Mouse (Mus musculus): ENCODE data around the gene Pcdh7.

Gene Pcdh7

GRCm38 (mm10) chr5:57745879-57746278 is 28.1 kb downstream of the Pcdh7 start:
- no peak for DNase-seq (ENCODE audit: inconsistent ontology term)

- no peak for DNase-seq (ENCODE audit: inconsistent ontology term)
Measured at GRCm38 (mm10) chr5:57750320-57750719, 32.6 kb downstream of the Pcdh7 start.

GRCm38 (mm10) chr5:57755791-57756190 is 38.0 kb downstream of the Pcdh7 start:
- peak; percentile 90 for DNase-seq (ENCODE audit: inconsistent ontology term)

GRCm38 (mm10) chr5:57756726-57757424 is 39.1 kb downstream of the Pcdh7 start:
- DNase-seq (ENCODE audit: inconsistent ontology term) = peak; percentile 78

GRCm38 (mm10) chr5:57757436-57757898 is 39.7 kb downstream of the Pcdh7 start:
- peak; percentile 88 for DNase-seq (ENCODE audit: inconsistent ontology term)

GRCm38 (mm10) chr5:57758968-57759367 is 41.2 kb downstream of the Pcdh7 start:
- DNase-seq (ENCODE audit: inconsistent ontology term) = no peak

GRCm38 (mm10) chr5:57760069-57761063 is 42.6 kb downstream of the Pcdh7 start:
- DNase-seq (ENCODE audit: inconsistent ontology term) = peak; percentile 58

GRCm38 (mm10) chr5:57765356-57765755 is 47.6 kb downstream of the Pcdh7 start:
- DNase-seq (ENCODE audit: inconsistent ontology term) = no peak

GRCm38 (mm10) chr5:57767346-57767745 is 49.6 kb downstream of the Pcdh7 start:
- DNase-seq (ENCODE audit: inconsistent ontology term) = no peak

GRCm38 (mm10) chr5:57768469-57769022 is 50.8 kb downstream of the Pcdh7 start:
- peak; percentile 49 for DNase-seq (ENCODE audit: inconsistent ontology term)

GRCm38 (mm10) chr5:57769644-57770043 is 51.9 kb downstream of the Pcdh7 start:
- no peak for DNase-seq (ENCODE audit: inconsistent ontology term)

GRCm38 (mm10) chr5:57770364-57770763 is 52.6 kb downstream of the Pcdh7 start:
- DNase-seq (ENCODE audit: inconsistent ontology term) = no peak

GRCm38 (mm10) chr5:57771122-57771521 is 53.4 kb downstream of the Pcdh7 start:
- DNase-seq (ENCODE audit: inconsistent ontology term) = no peak

GRCm38 (mm10) chr5:57772711-57773110 is 54.9 kb downstream of the Pcdh7 start:
- DNase-seq (ENCODE audit: inconsistent ontology term) = no peak

- no peak for DNase-seq (ENCODE audit: inconsistent ontology term)
Measured at GRCm38 (mm10) chr5:57774496-57774895, 56.7 kb downstream of the Pcdh7 start.

- no peak for DNase-seq (ENCODE audit: inconsistent ontology term)
Measured at GRCm38 (mm10) chr5:57778093-57778492, 60.3 kb downstream of the Pcdh7 start.

- no peak for DNase-seq (ENCODE audit: inconsistent ontology term)
Measured at GRCm38 (mm10) chr5:57779951-57780350, 62.2 kb downstream of the Pcdh7 start.

- no peak for DNase-seq (ENCODE audit: inconsistent ontology term)
Measured at GRCm38 (mm10) chr5:57780574-57780973, 62.8 kb downstream of the Pcdh7 start.

GRCm38 (mm10) chr5:57781950-57782349 is 64.2 kb downstream of the Pcdh7 start:
- DNase-seq (ENCODE audit: inconsistent ontology term) = no peak

GRCm38 (mm10) chr5:57782546-57782945 is 64.8 kb downstream of the Pcdh7 start:
- DNase-seq (ENCODE audit: inconsistent ontology term) = no peak

GRCm38 (mm10) chr5:57788775-57789509 is 71.2 kb downstream of the Pcdh7 start:
- no peak for DNase-seq (ENCODE audit: inconsistent ontology term)

GRCm38 (mm10) chr5:57796337-57796736 is 78.6 kb downstream of the Pcdh7 start:
- DNase-seq (ENCODE audit: inconsistent ontology term) = no peak
